Mouse (Mus musculus) liver, embryonic 14.5 days (tissue): ENCODE results near the gene Zdhhc18.

ENCODE experiments used
- CTCF ChIP-seq: IDR thresholded peaks from 2 replicates; pipeline ENCODE4 v1.5.1; 2016; ENCODE audit warnings: antibody characterized with exemption, low read depth, control low read depth
- EP300 ChIP-seq: IDR thresholded peaks from 2 replicates; pipeline ENCODE4 v1.6.1; 2016; ENCODE audit warnings: antibody characterized with exemption, low read depth

DNA sequence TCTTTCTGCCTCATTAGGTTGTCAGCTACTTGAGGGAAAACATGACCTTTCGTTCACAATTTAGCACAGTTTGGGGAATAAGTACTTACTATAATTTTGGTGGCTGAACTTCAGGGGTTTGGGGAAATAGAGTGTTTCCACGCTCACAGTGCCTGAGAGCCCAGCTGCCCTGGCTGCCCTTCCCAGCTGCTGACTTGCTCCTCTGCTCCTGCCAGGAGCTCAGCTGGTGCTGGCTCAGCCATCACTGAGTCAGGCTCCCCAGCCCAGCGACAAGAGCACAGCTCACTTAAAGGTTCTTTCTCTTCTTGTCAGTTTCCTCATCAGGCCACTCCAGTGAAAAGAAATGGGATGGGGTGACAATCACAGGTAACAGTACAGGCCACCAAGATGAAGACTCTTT lies 18.6 kb upstream of the Zdhhc18 start:
- TF ChIP-seq CTCF (no peak), EP300 (no peak)
